Comparison of ENCODE assay signal across 25 mouse cellular contexts in the genomic region with DNA sequence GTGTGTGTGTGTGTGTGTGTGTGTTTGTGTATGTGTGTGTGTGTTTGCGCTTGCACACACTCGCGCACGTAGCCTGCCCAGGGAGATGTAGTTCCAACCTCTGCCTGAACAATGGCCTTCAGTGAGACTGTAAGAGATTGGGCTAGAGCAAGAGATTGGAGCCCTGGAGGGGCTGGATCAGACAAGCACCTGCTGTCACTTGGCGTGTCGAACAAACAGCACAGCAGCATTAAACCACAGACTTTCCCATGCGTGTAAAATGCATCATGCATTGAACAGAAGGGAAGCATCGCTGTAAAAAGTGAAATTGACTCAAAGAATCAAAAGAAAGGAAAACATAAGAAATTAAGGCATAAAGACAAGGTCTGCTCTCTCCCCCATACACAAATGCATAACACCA.
"Had no signal": no experiment of that assay in that cellular context is flagged by ENCODE, and none has a peak within 500 bp of the region (broad histone marks: within the 10 kb centered on the region; RNA-seq: fewer than 3 reads in every experiment).

No protein-coding gene starts in this region.

- DNase-seq: kidney, adult 8-10 months; kidney, postnatal 10 days; kidney, postnatal 36 days; layer of hippocampus, postnatal 36 days; liver; lung, adult 18-20 months; lung, postnatal 10 days; lung, postnatal 36 days; right cerebral cortex, adult 18-20 months; right cerebral cortex, postnatal 14 days; right cerebral cortex, postnatal 4 days; thymus, adult 2 months; thymus, postnatal 14 days; thymus, postnatal 4 days had no signal

- H3K9ac ChIP-seq: kidney, embryonic 15.5 days; limb, embryonic 13.5 days; liver, embryonic 12.5 days; liver, embryonic 15.5 days; lung, embryonic 15.5 days; midbrain, embryonic 12.5 days had no signal

- H3K27ac ChIP-seq: kidney, embryonic 15.5 days; left cerebral cortex, adult 2 months; limb, embryonic 10.5 days; limb, embryonic 13.5 days; liver, embryonic 12.5 days; liver, embryonic 15.5 days; lung, embryonic 15.5 days; midbrain, embryonic 12.5 days; stomach, postnatal 0 days had no signal

- H3K4me2 ChIP-seq: kidney, embryonic 15.5 days; limb, embryonic 13.5 days; liver, embryonic 12.5 days; liver, embryonic 15.5 days; lung, embryonic 15.5 days; midbrain, embryonic 12.5 days had no signal

- H3K27me3 ChIP-seq: kidney, embryonic 15.5 days; liver, embryonic 12.5 days; liver, embryonic 15.5 days; lung, embryonic 15.5 days had no signal

- H3K36me3 ChIP-seq: kidney, embryonic 15.5 days; limb, embryonic 10.5 days; limb, embryonic 13.5 days; liver, embryonic 12.5 days; liver, embryonic 15.5 days; lung, embryonic 15.5 days; midbrain, embryonic 12.5 days had no signal

- H3K4me3 ChIP-seq: kidney, embryonic 15.5 days; left cerebral cortex, adult 2 months; limb, embryonic 10.5 days; limb, embryonic 13.5 days; liver, embryonic 12.5 days; liver, embryonic 15.5 days; lung, embryonic 15.5 days; megakaryocyte, embryonic 14.5 days; midbrain, embryonic 12.5 days; myocyte had no signal

- H3K9me3 ChIP-seq: kidney, embryonic 15.5 days; limb, embryonic 10.5 days; limb, embryonic 13.5 days; liver, embryonic 12.5 days; liver, embryonic 15.5 days; lung, embryonic 15.5 days; midbrain, embryonic 12.5 days had no signal

- H3K4me1 ChIP-seq: liver, embryonic 12.5 days; liver, embryonic 15.5 days; lung, embryonic 15.5 days; megakaryocyte, embryonic 14.5 days had no signal

- ATAC-seq: liver, embryonic 12.5 days had no signal
